Mouse (Mus musculus) hindbrain, embryonic 14.5 days (tissue): ENCODE measurements around the gene Kcnj14. TPM values are rescaled to one million over a fixed set of nuclear protein-coding genes. Genes with fewer than 3 reads are reported as not detected.

Source experiments
- ATAC-seq: fragments of 200-750 bp; cut with Nextera tagmentation; 2 replicates; pipeline ENCODE4 v1.8.0; 2017; ENCODE audit warnings: moderate number of reproducible peaks, mild to moderate bottlenecking, moderate TSS enrichment, moderate library complexity; ENCODE audit not compliant: low FRiP score
- DNase-seq: peaks from one replicate; pipeline ENCODE4 v3.0.0-alpha.2; 2015; ENCODE audit warnings: low spot score
- H3K27ac ChIP-seq: fragments of 300-500 bp; sonication (generic); 2 replicates; pipeline ENCODE4 v1.5.1; 2014; ENCODE audit warnings: mild to moderate bottlenecking, moderate library complexity
- H3K27me3 ChIP-seq: fragments of 300-500 bp; sonication (generic); 2 replicates; pipeline ENCODE4 v1.6.1; 2014; ENCODE audit warnings: mild to moderate bottlenecking, low read length, mixed read lengths; ENCODE audit not compliant: control insufficient read depth, insufficient read depth
- H3K36me3 ChIP-seq: fragments of 300-500 bp; sonication (generic); replicated peaks from 2 replicates; pipeline ENCODE4 v1.6.1; 2014; ENCODE audit not compliant: control insufficient read depth, insufficient read depth
- H3K4me1 ChIP-seq: fragments of 300-500 bp; sonication (generic); replicated peaks from 2 replicates; pipeline ENCODE4 v1.6.1; 2014; ENCODE audit warnings: antibody characterized with exemption, low read length, mixed read lengths; ENCODE audit not compliant: control insufficient read depth, insufficient read depth
- H3K4me2 ChIP-seq: fragments of 300-500 bp; sonication (generic); replicated peaks from 2 replicates; pipeline ENCODE4 v1.6.1; 2014; ENCODE audit warnings: mild to moderate bottlenecking, moderate library complexity
- H3K4me3 ChIP-seq: fragments of 300-500 bp; sonication (generic); replicated peaks from 2 replicates; pipeline ENCODE4 v1.5.1; 2014; ENCODE audit warnings: mild to moderate bottlenecking, low read length
- H3K9ac ChIP-seq: fragments of 300-500 bp; sonication (generic); 2 replicates; pipeline ENCODE4 v1.6.1; 2014
- H3K9me3 ChIP-seq: fragments of 300-500 bp; sonication (generic); 2 replicates; pipeline ENCODE4 v1.6.1; 2016; ENCODE audit warnings: low read length; ENCODE audit not compliant: control insufficient read depth
- WGBS: fragments of 180-500 bp; shearing (Covaris S2); extraction: QIAGEN DNeasy Blood & Tissue Kit; methylation state at CpG from one replicate; pipeline ENCODE4 v1.1.7; 2014; 5-methylcytosine and 5-hydroxymethylcytosine counted together
- polyA plus RNA-seq: library from polyadenylated mRNA; unstranded; fragments of >200 nt; fragmentation: Nextera tagmentation; extraction: Ambion mirVana; gene quantifications from 2 replicates; pipeline ENCODE4 v1.2.1, GENCODE M21; 2014

The Kcnj14 gene
- polyA plus RNA-seq, 1 experiment from 2014 or later, result 1.3 TPM

- Histone ChIP-seq H3K27me3 (peaks cover 19% of the 10 kb centered on the region), H3K4me3 (no peak overlapping the region), H3K9me3 (no peaks in the 10 kb centered on the region), H3K36me3 (no peaks in the 10 kb centered on the region), H3K27ac (no peak overlapping the region), H3K4me1 (peaks cover 23% of the 10 kb centered on the region; the same call in 1 of the 2 replicates), H3K9ac (no peak overlapping the region), H3K4me2 (no peak overlapping the region)
- ATAC-seq (no peak), DNase-seq (no peak)
- WGBS, result 67% methylated on average over 3 of the region's 3 CpGs
These were observed 39.9 kb upstream of the Kcnj14 start for GRCm38 (mm10) chr7:45864435-45864834.

- Histone ChIP-seq H3K36me3 (no peaks in the 10 kb centered on the region), H3K4me1 (peaks cover 6% of the 10 kb centered on the region; the same call in 1 of the 2 replicates), H3K4me2 (no peak overlapping the region), H3K27me3 (peaks cover 30% of the 10 kb centered on the region), H3K9ac (no peak overlapping the region), H3K4me3 (no peak overlapping the region), H3K9me3 (no peaks in the 10 kb centered on the region), H3K27ac (no peak overlapping the region)
- 84% methylated on average over 7 of the region's 7 CpGs for WGBS
- ATAC-seq (no peak), DNase-seq (no peak)
These were observed 38.2 kb upstream of the Kcnj14 start for GRCm38 (mm10) chr7:45862804-45863203.

DNA sequence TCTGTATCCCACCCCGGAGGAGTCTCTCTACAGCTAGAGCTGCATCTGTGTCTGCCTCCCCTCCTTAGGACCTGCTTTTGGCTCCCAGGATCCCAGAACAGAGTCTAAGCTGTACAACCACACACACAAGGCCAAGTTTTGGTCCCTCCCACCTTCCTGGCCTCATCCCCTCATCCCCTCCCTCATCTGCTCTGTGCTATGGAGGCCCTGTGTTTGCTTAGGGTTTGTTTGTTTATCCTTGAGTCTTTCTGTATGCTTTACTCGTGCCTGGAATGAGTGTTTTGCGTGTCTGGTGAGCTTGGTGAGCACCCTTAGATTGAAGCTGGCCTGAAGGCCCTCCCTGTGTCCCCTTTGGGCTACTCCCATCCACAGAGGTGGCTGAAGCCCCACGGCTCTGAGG, 34.4 kb upstream of the Kcnj14 start:
- ATAC-seq, result no peak
- Histone ChIP-seq H3K4me3 (no peak overlapping the region), H3K27ac (no peak overlapping the region), H3K36me3 (no peaks in the 10 kb centered on the region), H3K27me3 (peaks cover 37% of the 10 kb centered on the region), H3K4me1 (0 out of 2 replicates have a peak, but pooled peaks cover 5% of the 10 kb centered on the region), H3K9ac (no peak overlapping the region), H3K4me2 (no peak overlapping the region), H3K9me3 (no peaks in the 10 kb centered on the region)
- DNase-seq, result no peak
- 70% methylated on average over 4 of the region's 4 CpGs for WGBS

DNA sequence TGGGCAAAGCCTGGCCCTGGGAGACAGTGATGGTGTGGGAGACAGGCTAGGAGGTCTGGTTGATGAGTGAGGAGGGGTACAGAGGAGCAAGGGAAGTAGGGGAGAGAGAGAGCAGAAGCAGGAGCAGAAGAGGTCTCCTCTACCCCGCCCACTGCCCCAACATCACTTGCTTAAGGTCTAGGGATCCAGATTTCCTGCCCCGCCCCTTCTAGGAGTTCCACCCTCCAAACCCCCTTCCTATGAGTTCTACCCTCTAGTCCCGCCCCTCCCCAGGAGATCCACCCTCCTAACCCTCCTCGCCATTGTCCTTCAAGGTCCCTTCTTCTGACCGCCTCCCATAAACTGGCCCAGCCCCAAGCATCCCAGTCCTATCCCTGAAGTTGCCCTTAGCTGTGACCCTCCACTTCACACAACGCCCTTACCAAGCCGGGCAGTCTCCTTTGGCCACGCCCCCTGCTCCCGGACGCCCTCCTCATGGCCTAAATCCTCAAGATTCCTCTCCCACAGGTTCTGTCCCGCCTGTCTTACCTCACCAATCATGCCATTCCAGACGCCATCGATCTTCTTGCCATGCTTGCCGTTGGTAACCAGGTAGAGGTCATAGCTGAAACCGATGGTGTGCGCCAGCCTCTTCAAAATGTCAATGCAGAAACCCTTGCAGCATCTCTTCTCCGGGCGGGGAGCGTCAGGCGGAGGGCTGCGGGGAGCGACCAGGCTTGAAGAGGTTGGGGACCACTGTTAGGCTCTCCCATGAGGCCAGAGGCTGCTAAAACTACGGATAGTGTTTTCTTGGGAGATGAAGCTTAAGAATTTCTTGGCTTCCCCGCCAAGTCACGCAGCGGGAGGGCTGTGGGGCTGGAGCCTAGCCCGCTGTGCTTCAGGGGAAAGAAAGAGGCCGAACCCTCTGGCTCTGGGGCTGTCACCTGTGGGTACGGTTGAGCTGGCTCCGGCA, 32.6 kb upstream of the Kcnj14 start:
- no peak overlapping the region for H3K27ac ChIP-seq
- ATAC-seq, result peak; percentile 33; the same call in 1 of the 2 replicates
- WGBS, result 5% methylated on average over 29 of the region's 30 CpGs
- peak overlapping the region; percentile 41 for H3K4me2 ChIP-seq
- no peaks in the 10 kb centered on the region for H3K36me3 ChIP-seq
- DNase-seq, result no peak
- no peaks in the 10 kb centered on the region for H3K9me3 ChIP-seq
- 0 out of 2 replicates have a peak overlapping the region, but pooled peaks have one; percentile 18 for H3K9ac ChIP-seq
- H3K4me3 ChIP-seq, result peak overlapping the region; percentile 19
- peaks cover 37% of the 10 kb centered on the region for H3K27me3 ChIP-seq
- H3K4me1 ChIP-seq, result 0 out of 2 replicates have a peak, but pooled peaks cover 5% of the 10 kb centered on the region

DNA sequence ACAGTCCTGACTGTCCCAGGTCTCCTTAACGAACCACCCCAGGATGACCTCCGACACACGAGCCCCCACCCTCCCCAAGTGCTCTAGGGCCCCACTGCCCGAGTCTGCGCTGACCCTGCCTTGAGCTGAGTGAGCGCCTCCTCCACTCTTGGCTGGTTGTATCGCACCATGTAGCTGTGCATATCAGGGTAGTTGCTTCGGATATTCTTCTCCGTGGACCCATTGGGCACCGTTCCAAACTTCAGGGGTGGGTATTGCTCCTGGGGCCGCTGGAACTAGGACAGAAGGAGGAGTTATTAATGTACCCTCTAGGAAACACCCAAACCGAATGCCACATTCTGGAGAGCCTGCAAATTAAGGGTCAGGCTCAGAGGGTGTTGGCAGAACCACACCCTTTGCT, 28.5 kb upstream of the Kcnj14 start:
- DNase-seq (no peak), ATAC-seq (no peak)
- WGBS, result 88% methylated on average over 12 of the region's 12 CpGs
- Histone ChIP-seq H3K9ac (no peak overlapping the region), H3K4me3 (no peak overlapping the region), H3K9me3 (no peaks in the 10 kb centered on the region), H3K27ac (no peak overlapping the region), H3K4me2 (no peak overlapping the region), H3K27me3 (peaks cover 19% of the 10 kb centered on the region), H3K4me1 (0 out of 2 replicates have a peak, but pooled peaks cover 5% of the 10 kb centered on the region), H3K36me3 (no peaks in the 10 kb centered on the region)

DNA sequence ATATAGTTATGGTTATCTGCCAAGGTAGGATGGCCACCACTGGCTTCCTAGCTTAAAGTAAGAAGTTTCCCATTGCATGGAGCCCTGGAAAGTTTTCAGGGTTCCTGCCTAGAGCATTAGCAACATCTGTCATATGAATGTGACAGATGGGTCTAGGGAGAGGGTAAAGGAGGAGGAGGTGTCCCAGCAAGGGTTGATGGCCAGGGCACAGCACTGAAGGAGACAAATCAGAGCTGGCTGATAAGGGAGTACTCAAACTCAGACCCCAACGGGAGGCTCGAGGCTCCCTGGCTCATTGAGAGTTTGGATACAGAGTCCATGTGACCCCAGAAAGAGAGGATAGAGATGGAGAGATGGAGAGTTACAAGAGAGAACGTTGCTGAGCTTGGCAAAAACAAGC, 26.1 kb upstream of the Kcnj14 start:
- 70% methylated on average over 3 of the region's 3 CpGs for WGBS
- no peaks in the 10 kb centered on the region; the same call in 1 of the 2 replicates for H3K27me3 ChIP-seq
- H3K9me3 ChIP-seq, result no peaks in the 10 kb centered on the region
- H3K36me3 ChIP-seq, result no peaks in the 10 kb centered on the region
- no peak overlapping the region for H3K4me3 ChIP-seq
- no peak overlapping the region for H3K27ac ChIP-seq
- H3K4me2 ChIP-seq, result no peak overlapping the region
- no peak for DNase-seq
- ATAC-seq, result no peak
- H3K9ac ChIP-seq, result no peak overlapping the region
- H3K4me1 ChIP-seq, result no peaks in the 10 kb centered on the region

DNA sequence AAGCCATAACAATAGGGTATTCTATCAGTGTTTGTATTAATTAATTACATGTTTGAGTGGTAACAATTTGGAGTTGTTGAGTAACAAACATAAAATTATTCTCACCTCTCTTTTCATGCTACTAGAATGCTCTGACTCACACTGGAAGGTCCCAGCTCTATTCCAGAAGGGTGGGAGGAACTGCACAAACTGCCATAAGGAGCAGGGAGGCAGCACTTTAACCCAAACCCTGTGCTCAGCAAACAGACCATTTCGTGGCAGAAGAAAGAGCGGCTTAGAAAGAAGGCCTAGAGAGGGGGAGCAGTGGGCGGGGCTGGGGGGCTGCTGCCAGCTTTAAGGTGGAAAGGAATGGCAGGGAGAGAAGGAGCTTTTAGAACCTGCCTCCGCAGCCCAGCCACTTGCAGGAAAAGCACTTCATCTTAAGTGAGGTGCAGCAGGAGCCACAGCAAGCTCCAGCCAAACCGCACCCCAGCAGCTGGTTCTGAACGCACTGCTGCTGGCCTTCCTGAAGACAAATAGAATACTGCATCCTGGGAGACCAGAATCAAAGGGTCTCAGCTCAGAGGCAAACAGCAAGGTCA, 24.0 kb upstream of the Kcnj14 start:
- H3K27ac ChIP-seq, result no peak overlapping the region
- H3K9ac ChIP-seq, result no peak overlapping the region
- no peak for ATAC-seq
- H3K4me3 ChIP-seq, result no peak overlapping the region
- no peak for DNase-seq
- no peaks in the 10 kb centered on the region for H3K9me3 ChIP-seq
- H3K4me2 ChIP-seq, result no peak overlapping the region
- 11% methylated on average over 6 of the region's 6 CpGs for WGBS
- no peaks in the 10 kb centered on the region for H3K36me3 ChIP-seq
- H3K4me1 ChIP-seq, result no peaks in the 10 kb centered on the region
- H3K27me3 ChIP-seq, result no peaks in the 10 kb centered on the region; the same call in 1 of the 2 replicates

GRCm38 (mm10) chr7:45842950-45843744, 18.6 kb upstream of the Kcnj14 start:
- H3K27ac ChIP-seq, result no peak overlapping the region
- 90% methylated on average over 10 of the region's 10 CpGs for WGBS
- no peaks in the 10 kb centered on the region for H3K36me3 ChIP-seq
- no peak overlapping the region for H3K4me3 ChIP-seq
- peaks cover 6% of the 10 kb centered on the region; the same call in 1 of the 2 replicates for H3K27me3 ChIP-seq
- H3K9me3 ChIP-seq, result no peaks in the 10 kb centered on the region
- no peak overlapping the region for H3K9ac ChIP-seq
- ATAC-seq (no peak), DNase-seq (no peak)
- no peaks in the 10 kb centered on the region for H3K4me1 ChIP-seq
- no peak overlapping the region for H3K4me2 ChIP-seq

GRCm38 (mm10) chr7:45833924-45834323, 9.3 kb upstream of the Kcnj14 start:
- Histone ChIP-seq H3K27ac (no peak overlapping the region), H3K4me2 (peak overlapping the region; percentile 41), H3K9ac (peak overlapping the region; percentile 34; the same call in 1 of the 2 replicates), H3K27me3 (peaks cover 51% of the 10 kb centered on the region), H3K36me3 (peaks cover 11% of the 10 kb centered on the region), H3K4me1 (peaks cover 18% of the 10 kb centered on the region), H3K4me3 (peak overlapping the region; percentile 32), H3K9me3 (no peaks in the 10 kb centered on the region)
- ATAC-seq, result no peak
- no peak for DNase-seq
- 4% methylated on average over 13 of the region's 31 CpGs for WGBS
